Mouse (Mus musculus): ENCODE data around the gene Vamp2. TPM values are rescaled to one million over a fixed set of nuclear protein-coding genes. Genes with fewer than 3 reads are reported as not detected.

Vamp2 gene
- 10 to 100 TPM; 71.1 to 85.8 TPM for total RNA-seq (2021)

DNA sequence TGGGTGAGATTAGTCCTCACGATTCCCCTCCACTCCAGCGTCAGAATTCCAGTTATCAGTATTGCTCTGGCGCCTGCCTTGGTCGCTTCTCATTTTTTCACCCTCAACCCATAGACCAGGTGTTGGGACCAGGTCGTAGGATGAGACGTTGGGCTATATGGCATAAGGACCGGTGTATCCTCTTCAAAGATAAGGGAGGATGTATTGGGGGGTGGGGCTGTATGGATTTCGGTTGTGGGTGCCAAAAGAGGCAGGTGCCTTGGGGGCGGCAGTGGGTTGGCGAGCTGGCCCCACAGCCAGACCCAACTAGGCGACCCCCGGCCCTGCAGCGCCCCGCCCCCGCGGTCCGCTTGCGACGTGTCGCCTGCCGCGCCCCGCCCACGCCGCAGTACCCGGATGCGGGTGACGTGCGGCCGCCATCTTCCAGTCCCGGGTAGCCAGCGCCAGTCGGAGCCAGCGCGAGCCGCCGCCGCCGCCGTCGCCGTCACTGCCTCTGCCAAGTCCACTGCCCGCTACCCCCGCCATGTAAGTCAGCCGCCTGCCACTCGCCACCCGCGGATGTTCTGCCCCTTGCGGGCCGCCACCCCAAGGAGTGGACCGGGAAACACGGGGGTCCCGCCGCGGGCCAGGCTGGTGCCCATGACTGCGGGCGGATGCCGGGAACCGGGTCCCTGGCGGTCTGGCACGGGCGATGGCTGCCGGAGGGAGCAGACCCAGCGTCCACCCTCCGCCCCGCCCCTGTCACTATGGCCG is at the start of gene Vamp2:
Gene Vamp2, plus strand, starts transcription at position 388 of the 753 bp plus-strand sequence.
- intact Hi-C loops (cut with DNase I): loop anchor here (2.0 kb wide), 2 partner anchors 15 to 35 kb away; partner anchors contain the start of gene 9130213A22Rik

DNA sequence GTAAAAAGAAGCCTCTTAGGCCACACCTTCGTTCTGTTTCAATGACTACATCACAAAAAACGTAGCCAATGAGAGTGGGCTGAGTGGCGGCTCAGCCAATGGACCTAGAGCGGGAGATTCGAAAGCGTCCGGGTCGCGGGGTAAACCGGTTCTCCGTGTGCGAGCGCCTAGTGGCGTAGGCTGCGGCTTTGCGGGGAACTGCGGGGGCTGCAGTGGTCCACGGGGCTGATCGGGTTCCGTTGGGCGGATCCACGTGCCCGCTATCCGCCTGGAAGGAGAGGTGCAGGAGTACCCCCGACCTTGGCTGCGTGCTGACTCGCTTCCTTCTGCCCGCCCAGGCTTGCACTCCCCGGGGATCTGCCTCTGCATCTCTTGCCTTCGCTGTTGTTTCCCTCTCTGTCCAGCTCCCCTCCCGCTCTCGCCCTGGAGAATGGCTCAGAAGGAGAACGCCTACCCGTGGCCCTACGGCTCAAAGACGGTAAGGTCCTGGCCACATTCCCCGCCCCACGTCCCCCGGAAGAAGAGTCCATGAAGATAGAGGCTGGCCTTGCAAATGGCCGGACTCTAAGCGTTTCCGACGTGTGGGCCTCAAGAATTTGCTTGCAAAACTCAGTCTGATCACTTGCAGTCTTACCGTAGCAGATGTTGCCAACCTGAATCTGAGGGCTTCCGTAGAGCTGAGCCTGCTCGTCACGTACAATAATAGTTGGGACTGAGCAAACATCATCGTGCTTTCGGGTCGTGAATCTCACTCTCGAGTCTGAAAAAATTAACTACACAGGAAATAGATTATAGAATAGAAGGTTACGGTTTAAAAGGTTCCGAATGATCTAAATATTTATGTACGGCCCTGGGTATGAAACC is 42.5 kb upstream of the Vamp2 start, which contains the start of gene Aurkb:
Gene Aurkb, plus strand, starts transcription at position 117 of the 864 bp plus-strand sequence.
- DNase-seq: peak; percentile 89 to 91
- intact Hi-C loops (cut with DNase I): no loop called here

More for the DNA sequence above, at the start of gene Vamp2:
- peak; percentile 93 to 95 for DNase-seq

DNA sequence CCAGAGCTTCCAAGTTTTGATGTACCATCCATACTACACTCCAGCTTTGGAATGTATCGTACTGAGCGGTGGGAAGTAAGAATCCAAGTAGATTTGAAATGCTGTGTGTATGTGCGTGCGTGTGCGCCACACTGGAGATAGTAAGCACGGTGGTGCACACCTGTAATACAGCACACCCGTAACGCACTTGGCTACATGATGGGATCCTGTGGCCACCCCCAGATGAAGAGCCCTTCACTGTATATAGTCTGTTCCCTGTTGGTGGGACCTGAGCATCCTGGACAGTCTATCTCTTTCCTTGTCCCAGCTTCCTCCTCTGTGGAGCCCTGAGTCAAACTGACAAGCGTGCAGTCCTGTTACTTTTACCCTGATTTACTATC is 41.9 kb upstream of the Vamp2 start:
- intact Hi-C loops (cut with DNase I): no loop called here
- no peak for DNase-seq

DNA sequence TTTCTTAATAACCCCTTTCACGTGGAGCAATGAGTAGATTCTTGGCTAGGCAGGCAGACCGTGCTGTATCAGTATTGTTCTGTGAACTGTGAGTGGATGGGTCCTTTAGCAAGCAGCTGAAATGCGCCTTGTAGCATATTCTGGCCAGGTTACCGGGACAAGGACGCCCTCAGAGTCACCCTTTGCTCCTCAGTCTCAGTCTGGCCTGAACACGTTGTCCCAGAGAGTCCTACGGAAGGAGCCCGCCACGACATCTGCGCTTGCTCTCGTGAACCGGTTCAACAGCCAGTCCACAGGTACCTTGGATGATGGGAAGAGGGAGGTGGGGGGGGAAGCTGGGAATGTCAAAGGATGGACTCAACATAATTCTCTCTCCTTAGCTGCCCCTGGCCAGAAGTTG is 40.7 kb upstream of the Vamp2 start:
- no peak for DNase-seq
- intact Hi-C loops (cut with DNase I): no loop called here

DNA sequence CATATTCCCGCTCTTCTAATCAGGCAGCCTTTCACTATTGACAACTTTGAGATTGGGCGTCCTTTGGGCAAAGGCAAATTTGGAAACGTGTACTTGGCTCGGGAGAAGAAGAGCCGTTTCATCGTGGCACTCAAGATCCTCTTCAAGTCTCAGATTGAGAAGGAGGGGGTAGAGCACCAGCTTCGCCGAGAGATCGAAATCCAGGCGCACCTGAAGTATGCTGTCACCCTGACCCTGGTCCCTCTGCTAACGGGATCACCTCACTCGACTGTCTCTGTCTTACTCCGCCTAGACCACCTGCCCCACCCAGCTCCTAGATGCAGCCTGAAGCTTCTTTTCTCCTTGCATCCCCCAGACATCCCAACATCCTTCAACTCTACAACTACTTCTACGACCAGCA is 40.1 kb upstream of the Vamp2 start:
- no peak for DNase-seq
- intact Hi-C loops (cut with DNase I): no loop called here

DNA sequence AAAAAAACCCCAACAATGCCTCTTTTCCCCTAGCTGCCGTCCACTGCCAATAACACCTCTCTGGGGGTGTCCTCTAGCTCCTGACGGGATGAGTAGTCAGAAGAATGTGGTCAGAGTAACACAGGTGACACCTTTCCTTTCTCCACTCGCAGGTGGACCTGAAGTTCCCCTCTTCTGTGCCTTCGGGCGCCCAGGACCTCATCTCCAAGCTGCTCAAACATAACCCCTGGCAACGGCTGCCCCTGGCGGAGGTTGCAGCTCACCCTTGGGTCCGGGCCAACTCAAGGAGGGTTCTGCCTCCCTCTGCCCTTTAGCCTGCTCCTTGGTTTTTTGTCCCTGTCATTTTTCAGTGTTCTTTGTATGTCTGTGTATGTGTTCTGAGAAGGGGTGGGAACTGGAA is 37.5 kb upstream of the Vamp2 start:
- intact Hi-C loops (cut with DNase I): no loop called here
- DNase-seq: no peak

DNA sequence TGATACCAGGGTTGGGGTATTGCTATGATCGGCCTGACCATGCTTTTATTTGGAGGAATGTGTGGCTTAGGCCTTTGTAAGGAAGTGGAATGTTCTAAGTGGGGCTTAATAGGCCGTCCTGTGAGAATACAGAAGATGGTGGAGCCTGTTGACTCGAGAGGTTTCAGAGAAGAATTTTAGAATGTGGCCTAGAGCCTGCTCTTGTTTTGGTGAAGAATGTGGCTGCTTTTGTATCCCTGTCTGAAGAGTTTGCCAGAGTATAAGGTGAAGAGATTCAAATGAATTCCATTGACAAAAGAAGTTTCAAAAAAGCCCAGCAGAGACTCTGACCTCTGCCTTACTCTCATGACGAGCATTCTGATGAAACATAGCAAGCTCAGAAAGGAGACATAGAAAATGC is 36.5 kb upstream of the Vamp2 start:
- intact Hi-C loops (cut with DNase I): no loop called here
- no peak for DNase-seq

DNA sequence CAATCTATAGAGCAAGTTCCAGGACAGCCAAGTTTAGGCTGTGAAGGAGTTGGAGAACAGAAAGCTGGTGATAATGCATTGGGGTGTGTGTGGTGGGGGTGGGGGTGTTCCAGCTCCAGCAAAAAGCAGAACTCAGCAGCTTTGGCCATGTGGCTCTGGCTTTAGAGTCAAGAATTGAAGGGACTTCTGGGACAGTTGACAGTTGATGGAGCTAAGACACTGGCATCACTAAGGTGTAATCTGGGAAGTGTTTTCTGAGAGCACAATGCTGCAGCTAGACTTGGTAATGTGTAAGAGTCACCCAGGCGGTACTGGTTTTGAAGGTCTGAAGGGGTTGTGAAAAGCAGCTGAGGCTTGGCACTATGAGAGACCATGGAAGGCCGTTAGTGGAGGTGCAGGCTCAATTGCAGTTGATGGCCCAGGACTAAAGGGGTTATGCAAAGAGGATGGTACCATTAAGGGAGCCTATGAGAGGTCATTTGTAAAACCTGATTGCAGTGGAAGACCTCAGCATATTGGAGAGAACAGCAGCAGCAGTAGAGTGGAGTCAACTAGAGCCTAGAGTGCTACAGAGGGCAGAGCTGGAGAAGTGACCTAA is 35.4 kb upstream of the Vamp2 start:
- DNase-seq: no peak
- intact Hi-C loops (cut with DNase I): no loop called here

DNA sequence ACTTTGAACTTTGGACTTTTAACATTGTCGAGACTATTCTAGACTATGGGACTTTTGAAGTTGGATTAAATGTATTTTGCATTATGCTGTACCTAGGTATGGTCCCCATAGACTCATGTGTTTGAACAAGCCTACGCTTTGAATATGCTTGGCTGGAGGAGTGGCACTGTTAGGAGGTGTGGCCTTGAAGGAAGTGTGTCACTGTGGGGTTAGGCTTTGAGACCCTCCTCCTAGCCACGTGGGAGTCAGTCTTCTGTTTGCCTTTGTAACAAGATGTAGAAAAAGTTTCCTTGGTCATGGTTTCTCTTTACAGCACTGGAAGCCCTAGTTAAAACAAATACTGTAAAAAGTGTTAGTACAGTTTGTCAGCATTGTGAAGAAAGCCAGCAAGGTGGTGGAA is 34.4 kb upstream of the Vamp2 start:
- intact Hi-C loops (cut with DNase I): no loop called here

DNA sequence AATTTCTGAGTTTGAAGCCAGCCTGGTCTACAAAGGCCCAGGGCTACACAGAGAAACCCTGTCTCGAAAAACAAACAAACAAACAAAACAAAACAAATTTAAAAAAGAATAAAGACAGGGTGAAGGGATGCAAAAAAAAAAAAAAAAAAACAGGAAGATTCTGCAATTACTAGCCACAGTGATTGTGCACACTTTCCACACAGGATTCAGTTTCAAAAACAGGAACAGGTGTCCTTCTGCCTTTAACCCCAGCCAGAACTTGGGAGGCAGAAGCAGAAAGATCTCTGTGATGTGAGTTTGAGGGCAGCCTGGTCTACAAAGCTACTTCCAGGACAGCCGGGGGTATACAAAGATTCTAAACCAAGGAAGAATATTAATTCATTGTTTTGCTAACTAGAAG is 30.0 kb upstream of the Vamp2 start:
- intact Hi-C loops (cut with DNase I): no loop called here
- no peak for DNase-seq

More for the DNA sequence above, 34.4 kb upstream of the Vamp2 start:
- no peak for DNase-seq

DNA sequence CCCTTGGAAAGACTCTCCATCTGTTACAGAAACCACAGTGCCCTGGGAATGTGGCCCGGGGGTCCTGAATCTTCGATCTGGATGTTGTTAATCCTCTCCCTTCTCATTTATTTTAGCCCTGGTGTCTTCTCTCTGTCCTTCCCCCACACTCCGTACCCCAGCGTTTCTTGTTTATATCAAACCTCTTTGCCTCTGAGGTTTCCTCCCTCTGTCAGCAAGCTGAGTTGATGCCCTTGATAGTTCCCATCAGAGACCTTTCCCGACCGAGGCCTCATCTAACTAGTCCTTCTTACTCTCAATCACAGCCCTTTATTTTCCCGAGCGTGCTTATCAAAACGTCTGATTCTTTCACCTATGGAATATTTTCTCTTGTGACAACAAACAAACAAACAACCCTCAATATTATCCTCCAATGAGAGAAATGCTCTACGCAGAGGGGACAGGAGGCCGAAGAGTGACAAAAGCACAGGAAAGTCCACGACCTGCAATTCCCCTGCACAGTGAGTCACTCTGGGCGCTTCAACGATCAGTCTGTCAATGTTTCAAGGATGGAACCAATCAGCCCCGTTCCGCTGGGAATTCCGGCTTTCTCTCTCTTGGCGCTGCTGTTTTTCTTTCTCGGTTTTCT is 29.4 kb upstream of the Vamp2 start:
- no peak for DNase-seq
- intact Hi-C loops (cut with DNase I): no loop called here

DNA sequence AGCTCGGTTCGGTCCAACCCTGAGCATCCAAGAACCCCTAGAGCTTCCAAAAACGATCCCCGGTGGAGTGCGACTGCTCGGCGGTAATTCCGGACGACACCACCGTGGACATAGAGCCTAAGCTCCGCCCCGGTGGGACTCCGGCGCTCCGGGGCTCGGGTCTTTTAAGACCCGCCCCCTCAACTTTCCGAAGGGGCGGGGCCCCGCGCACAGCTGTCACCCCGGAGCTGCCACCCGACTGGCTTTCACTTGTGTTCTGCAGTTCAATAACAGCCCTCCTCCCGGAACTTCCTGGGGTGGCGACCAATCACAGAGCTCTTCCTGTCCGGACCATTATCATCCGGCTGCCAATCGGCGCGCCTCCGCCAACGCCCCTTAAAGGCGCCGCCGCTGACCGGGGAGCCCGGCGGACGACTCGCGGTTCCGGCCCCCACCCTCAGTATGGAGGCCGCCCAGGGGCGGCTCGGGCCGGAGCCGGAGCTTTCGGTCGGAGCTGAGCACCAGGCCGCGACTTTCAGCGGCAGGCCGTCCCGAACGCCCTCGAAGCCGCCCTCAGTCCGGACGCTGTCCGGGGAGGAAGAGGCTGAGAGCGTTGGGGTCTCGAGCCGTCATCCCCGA is 28.8 kb upstream of the Vamp2 start, which contains the start of gene Borcs6:
Gene Borcs6, plus strand, starts transcription at position 361 of the 618 bp plus-strand sequence.
- peak; percentile 96 to 97 for DNase-seq
- intact Hi-C loops (cut with DNase I): no loop called here

DNA sequence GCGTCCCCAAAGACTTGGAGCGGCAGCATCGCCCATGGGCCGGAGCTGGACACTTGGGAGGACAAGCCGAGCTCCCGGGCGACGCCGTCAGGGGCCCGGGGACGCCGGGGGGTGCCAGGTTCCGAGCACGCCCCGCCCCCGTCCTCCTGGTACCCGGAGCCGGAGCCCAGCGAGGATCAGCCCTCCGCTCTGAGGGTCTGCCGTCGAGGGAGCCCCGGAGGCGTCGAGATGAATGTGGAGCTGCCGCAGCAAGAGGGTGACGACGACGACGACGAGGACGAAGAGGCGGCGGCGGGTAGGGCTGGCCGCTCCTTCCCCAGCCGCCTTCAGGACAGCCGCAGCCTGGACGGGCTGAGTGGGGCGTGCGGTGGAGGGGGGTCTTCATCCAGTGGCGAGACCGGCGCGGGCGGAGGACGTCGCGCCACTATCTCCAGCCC is 28.3 kb upstream of the Vamp2 start:
- intact Hi-C loops (cut with DNase I): no loop called here

DNA sequence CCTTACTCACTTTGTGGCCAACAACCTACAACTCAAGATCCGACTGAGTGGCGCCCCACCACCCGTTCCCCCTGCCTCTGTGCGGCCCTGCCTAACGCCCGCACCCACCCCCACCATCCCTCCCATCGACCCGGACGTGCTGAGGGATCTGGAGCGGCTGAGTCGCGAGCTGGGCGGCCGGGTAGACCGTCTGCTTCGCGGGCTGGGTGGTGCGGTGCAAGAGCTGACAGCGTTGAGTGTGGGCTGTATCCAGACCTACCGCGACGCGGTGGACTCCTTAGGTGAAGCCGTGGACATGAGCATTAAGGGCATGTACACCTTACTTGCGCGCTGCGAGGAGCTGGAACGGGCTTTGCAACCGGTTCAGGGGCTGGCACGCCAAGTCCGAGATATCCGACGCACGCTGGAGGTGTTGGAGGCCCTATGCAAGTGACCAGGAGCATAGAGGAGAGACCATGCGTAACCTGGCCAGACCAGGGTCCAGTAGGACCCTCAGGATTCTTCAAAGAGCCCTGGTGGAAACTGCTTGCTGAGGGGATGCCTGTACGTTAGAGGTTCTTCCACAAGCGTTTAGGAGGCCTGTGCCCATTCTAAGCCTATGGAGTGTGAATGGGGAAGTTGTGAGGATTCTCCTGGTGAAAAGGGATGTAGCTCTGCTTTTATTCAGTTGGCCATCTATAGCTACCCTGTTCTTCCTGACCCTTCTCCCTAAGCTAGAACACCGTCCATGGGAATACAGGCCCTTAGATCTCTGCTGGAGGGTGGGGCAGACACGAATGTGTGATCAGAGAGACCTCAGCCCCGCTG is 27.6 kb upstream of the Vamp2 start:
- peak; percentile 40 to 61 for DNase-seq
- intact Hi-C loops (cut with DNase I): no loop called here

More for the DNA sequence above, 28.3 kb upstream of the Vamp2 start:
- DNase-seq: no peak

DNA sequence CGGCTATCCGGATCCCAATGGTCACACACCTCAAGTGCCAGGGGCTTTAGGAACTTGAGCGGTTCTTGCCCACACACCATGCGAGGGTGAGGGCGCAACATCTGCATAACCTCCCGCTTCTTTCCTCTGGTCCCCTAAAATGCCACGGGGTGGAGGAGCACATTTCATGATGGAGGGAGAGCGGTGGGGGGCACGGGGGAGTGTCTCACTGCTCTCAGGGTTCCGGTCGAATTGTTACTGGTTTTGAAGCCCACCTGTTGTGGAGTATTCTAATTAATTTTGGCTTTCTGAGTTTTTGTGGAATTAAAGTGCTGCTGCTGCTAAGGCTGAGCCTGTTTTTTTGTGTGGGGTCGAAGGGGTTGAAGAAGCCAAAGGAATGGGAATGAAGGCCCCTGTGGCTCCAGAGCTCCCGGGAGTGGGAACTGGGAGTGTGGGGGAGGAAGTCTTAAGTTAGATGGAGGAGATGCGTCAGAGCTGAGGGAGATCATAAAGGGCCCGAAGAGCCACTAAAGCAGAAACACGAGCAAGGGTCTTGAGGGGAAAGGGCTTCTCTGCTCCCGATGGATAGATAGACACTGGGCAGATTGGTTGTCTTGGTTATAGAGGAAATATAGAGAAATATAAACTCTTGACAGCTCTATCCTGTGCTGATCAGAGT is 26.9 kb upstream of the Vamp2 start:
- intact Hi-C loops (cut with DNase I): no loop called here
- peak in 1 of 2 experiments; percentile 17 for DNase-seq

DNA sequence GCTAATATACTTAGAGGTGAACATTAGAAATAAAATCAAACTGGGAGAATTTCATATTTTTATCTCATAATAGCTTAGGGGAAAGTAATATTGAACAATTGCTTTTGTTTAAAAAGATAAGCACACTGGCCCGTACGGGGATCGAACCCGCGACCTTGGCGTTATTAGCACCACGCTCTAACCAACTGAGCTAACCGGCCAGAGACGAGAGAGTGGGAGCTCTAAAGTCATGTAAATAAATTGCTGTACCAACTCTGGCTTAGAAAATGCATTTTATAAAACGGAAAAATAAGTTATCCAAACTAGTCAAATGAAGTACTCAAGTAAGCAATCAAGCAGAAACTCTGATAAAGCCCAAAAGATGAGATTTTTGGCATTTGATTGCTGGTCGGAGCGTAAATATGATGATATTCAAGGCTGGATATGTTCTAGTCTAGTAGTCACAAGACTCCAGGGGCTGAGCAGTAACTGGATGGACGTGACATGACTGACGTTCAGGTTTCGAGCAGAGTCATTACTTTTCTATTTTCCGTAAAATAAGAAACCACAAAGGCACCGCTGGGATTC is 26.0 kb upstream of the Vamp2 start:
- intact Hi-C loops (cut with DNase I): no loop called here
- peak; percentile 81 to 82 for DNase-seq

DNA sequence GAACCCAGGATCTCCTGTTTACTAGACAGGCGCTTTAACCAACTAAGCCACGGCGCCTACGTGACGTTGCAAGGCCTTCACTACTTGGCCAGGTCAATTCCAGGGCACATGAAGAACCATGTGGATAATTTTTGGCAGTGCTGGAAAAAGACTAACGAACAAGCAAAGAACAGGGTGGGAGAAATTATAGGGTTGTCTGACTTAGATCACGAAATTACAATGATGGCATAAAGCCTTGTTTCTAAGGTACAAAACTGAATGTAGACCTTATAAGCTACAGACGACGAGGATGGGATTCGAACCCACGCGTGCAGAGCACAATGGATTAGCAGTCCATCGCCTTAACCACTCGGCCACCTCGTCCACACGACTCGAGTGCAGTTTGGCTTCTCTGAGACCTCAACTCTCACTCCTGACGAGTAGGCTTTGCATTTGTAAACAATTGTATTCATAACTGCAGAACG is 25.5 kb upstream of the Vamp2 start:
- peak; percentile 98 for DNase-seq
- intact Hi-C loops (cut with DNase I): loop anchor here (1.0 kb wide), 2 partner anchors 21 to 62 kb away; no protein-coding TSS in a partner anchor

All from heart, postnatal 10 days (tissue).